Mouse (Mus musculus): ENCODE data around the gene Gpr173.
"Not testable (repeated sequence)": the region's sequence is repeated elsewhere in the genome, so short reads cannot be mapped to it uniquely, and the experiment has no call there.

DNA sequence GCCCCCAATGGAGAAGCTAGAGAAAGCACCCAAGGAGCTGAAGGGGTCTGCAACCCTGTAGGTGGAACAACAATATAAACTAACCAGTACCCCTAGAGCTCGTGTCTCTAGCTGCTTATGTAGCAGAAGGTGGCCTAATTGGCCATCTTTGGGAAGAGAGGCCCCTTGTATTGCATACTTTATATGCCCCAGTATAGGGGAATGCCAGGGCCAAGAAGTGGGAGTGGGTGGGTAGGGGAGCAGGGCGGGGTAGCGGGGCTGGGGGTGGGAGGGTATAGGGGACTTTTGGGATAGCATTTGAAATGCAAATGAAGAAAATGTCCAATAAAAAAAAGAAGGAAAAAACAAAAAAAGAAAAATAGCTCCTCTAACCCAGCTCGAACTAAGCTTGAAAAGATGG is 32.4 kb downstream of the Gpr173 start:
- not testable (repeated sequence) for TF ChIP-seq CTCF (IDR thresholded peaks at IDR 0.05; ENCODE audit: low read depth, low read length); POLR2A (IDR thresholded peaks at IDR 0.05; ENCODE audit: extremely low read depth, insufficient read depth, low read length)

Measured in liver, adult 2 months (tissue).